Mouse (Mus musculus): Measurements from ENCODE around the gene Itga9. TPM values are rescaled to one million over a fixed set of nuclear protein-coding genes. Genes with fewer than 3 reads are reported as not detected.

Itga9 gene
- polyA plus RNA-seq, 1 experiment from 2014 or later, result 0.74 TPM

GRCm38 (mm10) chr9:118793151-118793785 is 186.8 kb downstream of the Itga9 start:
- 81% methylated on average over 16 of the region's 21 CpGs for WGBS
- no peak for ATAC-seq
- Histone ChIP-seq H3K9ac (ENCODE audit: low read depth, low read length) (no peak overlapping the region), H3K4me2 (ENCODE audit: low read length) (no peak overlapping the region), H3K27me3 (replicated peaks; ENCODE audit: control insufficient read depth, insufficient read depth, low read length) (no peaks in the 10 kb centered on the region), H3K36me3 (ENCODE audit: control insufficient read depth, insufficient read depth, low read length) (no peaks in the 10 kb centered on the region), H3K4me1 (ENCODE audit: control insufficient read depth, insufficient read depth, low read depth, low read length) (peaks cover 6% of the 10 kb centered on the region), H3K9me3 (ENCODE audit: control insufficient read depth, low read length) (no peaks in the 10 kb centered on the region), H3K27ac (ENCODE audit: low read depth, low read length) (no peak overlapping the region), H3K4me3 (ENCODE audit: low read length) (no peak overlapping the region)

GRCm38 (mm10) chr9:118794668-118795067 is 188.2 kb downstream of the Itga9 start:
- H3K9me3 ChIP-seq (ENCODE audit: control insufficient read depth, low read length), result no peaks in the 10 kb centered on the region
- no peaks in the 10 kb centered on the region for H3K36me3 ChIP-seq (ENCODE audit: control insufficient read depth, insufficient read depth, low read length)
- H3K9ac ChIP-seq (ENCODE audit: low read depth, low read length), result no peak overlapping the region
- no peak overlapping the region for H3K4me2 ChIP-seq (ENCODE audit: low read length)
- ATAC-seq, result no peak
- no peak overlapping the region for H3K27ac ChIP-seq (ENCODE audit: low read depth, low read length)
- no peak overlapping the region for H3K4me3 ChIP-seq (ENCODE audit: low read length)
- no peaks in the 10 kb centered on the region for H3K27me3 ChIP-seq (replicated peaks; ENCODE audit: control insufficient read depth, insufficient read depth, low read length)
- peaks cover 7% of the 10 kb centered on the region for H3K4me1 ChIP-seq (ENCODE audit: control insufficient read depth, insufficient read depth, low read depth, low read length)
- 68% methylated on average over 2 of the region's 2 CpGs for WGBS

DNA sequence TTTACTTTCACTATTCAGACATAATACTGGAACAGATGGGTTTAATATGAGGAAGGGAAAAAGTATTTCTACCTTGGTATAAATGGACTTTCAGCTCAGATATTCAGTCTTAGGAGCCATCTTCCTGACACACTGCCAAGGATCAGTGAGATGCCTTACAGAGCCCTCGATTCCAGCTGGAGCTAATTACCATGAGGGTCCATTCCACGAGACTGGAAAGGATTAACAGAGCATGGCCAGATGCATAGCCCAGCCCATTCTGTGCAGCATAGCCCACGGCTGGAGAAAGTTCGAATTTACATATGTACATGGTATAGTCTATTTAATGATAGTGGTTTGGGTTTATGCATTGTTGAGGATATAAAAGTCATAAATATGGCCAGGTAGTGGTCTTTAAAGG is 188.8 kb downstream of the Itga9 start:
- WGBS, result 42% methylated on average over 4 of the region's 4 CpGs
- Histone ChIP-seq H3K4me3 (ENCODE audit: low read length) (no peak overlapping the region), H3K9me3 (ENCODE audit: control insufficient read depth, low read length) (no peaks in the 10 kb centered on the region), H3K4me1 (ENCODE audit: control insufficient read depth, insufficient read depth, low read depth, low read length) (peaks cover 7% of the 10 kb centered on the region), H3K27ac (ENCODE audit: low read depth, low read length) (no peak overlapping the region), H3K9ac (ENCODE audit: low read depth, low read length) (no peak overlapping the region), H3K4me2 (ENCODE audit: low read length) (no peak overlapping the region), H3K36me3 (ENCODE audit: control insufficient read depth, insufficient read depth, low read length) (no peaks in the 10 kb centered on the region), H3K27me3 (replicated peaks; ENCODE audit: control insufficient read depth, insufficient read depth, low read length) (no peaks in the 10 kb centered on the region)
- ATAC-seq, result no peak

DNA sequence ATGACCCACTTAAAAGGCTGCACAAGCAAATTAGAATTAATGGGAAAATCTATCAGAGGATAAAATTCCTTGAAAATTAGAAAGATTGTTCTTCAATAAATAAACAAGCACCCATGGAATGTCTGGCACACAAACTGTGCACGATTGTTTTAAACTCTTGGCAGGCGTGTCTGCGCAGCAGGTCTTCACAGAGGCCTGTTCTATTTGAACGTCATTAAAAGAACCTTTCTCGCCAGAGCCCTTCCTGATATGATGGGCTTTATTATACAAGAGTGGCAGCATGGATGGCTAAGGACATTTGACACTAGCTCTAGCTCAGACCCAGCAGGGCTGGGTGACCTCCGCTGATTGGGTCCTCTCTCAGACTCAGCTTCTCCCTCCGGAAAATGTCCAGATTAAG is 192.6 kb downstream of the Itga9 start:
- Histone ChIP-seq H3K4me1 (ENCODE audit: control insufficient read depth, insufficient read depth, low read depth, low read length) (peaks cover 2% of the 10 kb centered on the region; the same call in 1 of the 2 replicates), H3K9ac (ENCODE audit: low read depth, low read length) (no peak overlapping the region; the same call in 1 of the 2 replicates), H3K27ac (ENCODE audit: low read depth, low read length) (no peak overlapping the region), H3K4me2 (ENCODE audit: low read length) (no peak overlapping the region), H3K27me3 (replicated peaks; ENCODE audit: control insufficient read depth, insufficient read depth, low read length) (no peaks in the 10 kb centered on the region), H3K36me3 (ENCODE audit: control insufficient read depth, insufficient read depth, low read length) (no peaks in the 10 kb centered on the region), H3K4me3 (ENCODE audit: low read length) (no peak overlapping the region), H3K9me3 (ENCODE audit: control insufficient read depth, low read length) (no peaks in the 10 kb centered on the region)
- WGBS, result 51% methylated on average over 7 of the region's 7 CpGs
- ATAC-seq, result no peak

- ATAC-seq, result no peak
- WGBS, result 37% methylated on average over 15 of the region's 15 CpGs
- Histone ChIP-seq H3K9ac (ENCODE audit: low read depth, low read length) (no peak overlapping the region), H3K9me3 (ENCODE audit: control insufficient read depth, low read length) (no peaks in the 10 kb centered on the region), H3K4me3 (ENCODE audit: low read length) (no peak overlapping the region), H3K27ac (ENCODE audit: low read depth, low read length) (no peak overlapping the region), H3K27me3 (replicated peaks; ENCODE audit: control insufficient read depth, insufficient read depth, low read length) (no peaks in the 10 kb centered on the region), H3K36me3 (ENCODE audit: control insufficient read depth, insufficient read depth, low read length) (no peaks in the 10 kb centered on the region), H3K4me2 (ENCODE audit: low read length) (no peak overlapping the region), H3K4me1 (ENCODE audit: control insufficient read depth, insufficient read depth, low read depth, low read length) (peaks cover 2% of the 10 kb centered on the region; the same call in 1 of the 2 replicates)
These were observed 194.9 kb downstream of the Itga9 start for GRCm38 (mm10) chr9:118801176-118801909.

- Histone ChIP-seq H3K4me3 (ENCODE audit: low read length) (no peak overlapping the region), H3K27me3 (replicated peaks; ENCODE audit: control insufficient read depth, insufficient read depth, low read length) (no peaks in the 10 kb centered on the region), H3K4me2 (ENCODE audit: low read length) (no peak overlapping the region), H3K27ac (ENCODE audit: low read depth, low read length) (no peak overlapping the region), H3K4me1 (ENCODE audit: control insufficient read depth, insufficient read depth, low read depth, low read length) (peaks cover 2% of the 10 kb centered on the region; the same call in 1 of the 2 replicates), H3K9me3 (ENCODE audit: control insufficient read depth, low read length) (no peaks in the 10 kb centered on the region), H3K36me3 (ENCODE audit: control insufficient read depth, insufficient read depth, low read length) (no peaks in the 10 kb centered on the region), H3K9ac (ENCODE audit: low read depth, low read length) (no peak overlapping the region)
- WGBS, result 64% methylated on average over 8 of the region's 8 CpGs
- ATAC-seq, result no peak
These were observed 195.4 kb downstream of the Itga9 start for GRCm38 (mm10) chr9:118801910-118802287.

DNA sequence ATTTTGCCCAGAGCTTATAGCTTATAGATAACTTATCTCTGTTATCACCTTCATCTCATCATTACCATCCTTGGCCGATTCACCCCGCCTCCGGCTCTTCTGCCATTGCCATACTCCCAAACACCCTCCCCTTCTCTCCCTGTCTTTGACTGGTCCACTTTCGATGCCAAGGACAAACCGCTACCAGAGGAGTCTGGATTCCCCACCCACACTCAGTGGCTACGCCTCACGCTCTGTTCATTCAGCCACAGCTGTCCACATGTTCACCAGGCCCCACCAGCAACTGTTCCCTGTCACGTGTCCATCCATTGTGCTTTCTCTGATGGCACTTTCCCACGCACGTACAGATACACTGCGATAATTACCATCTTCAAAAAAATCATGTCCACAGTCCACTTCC is 195.9 kb downstream of the Itga9 start:
- H3K4me3 ChIP-seq (ENCODE audit: low read length), result no peak overlapping the region
- H3K4me2 ChIP-seq (ENCODE audit: low read length), result no peak overlapping the region
- H3K4me1 ChIP-seq (ENCODE audit: control insufficient read depth, insufficient read depth, low read depth, low read length), result peaks cover 2% of the 10 kb centered on the region; the same call in 1 of the 2 replicates
- WGBS, result 93% methylated on average over 11 of the region's 11 CpGs
- ATAC-seq, result no peak
- H3K36me3 ChIP-seq (ENCODE audit: control insufficient read depth, insufficient read depth, low read length), result no peaks in the 10 kb centered on the region
- H3K27me3 ChIP-seq (replicated peaks; ENCODE audit: control insufficient read depth, insufficient read depth, low read length), result no peaks in the 10 kb centered on the region
- H3K9me3 ChIP-seq (ENCODE audit: control insufficient read depth, low read length), result no peaks in the 10 kb centered on the region
- no peak overlapping the region for H3K27ac ChIP-seq (ENCODE audit: low read depth, low read length)
- H3K9ac ChIP-seq (ENCODE audit: low read depth, low read length), result no peak overlapping the region

DNA sequence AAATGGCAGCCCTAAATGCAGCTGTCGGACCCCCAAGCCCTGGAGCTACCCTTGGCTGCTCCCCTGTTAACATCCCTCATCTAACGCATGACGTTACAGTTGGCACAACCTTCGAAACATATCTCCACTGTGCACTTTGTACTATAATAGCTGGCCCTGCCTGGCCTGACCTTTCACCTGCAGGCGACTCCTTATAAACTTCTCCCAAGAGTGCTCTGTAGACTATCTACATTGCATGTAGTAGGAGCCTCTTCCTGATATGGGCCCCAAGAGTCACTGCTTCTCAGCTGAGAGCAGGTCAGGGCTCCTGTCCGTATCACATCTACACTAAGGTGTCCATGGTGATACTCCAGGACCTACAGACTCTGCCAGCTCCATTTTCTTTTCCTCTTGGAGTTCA is 199.2 kb downstream of the Itga9 start:
- Histone ChIP-seq H3K9me3 (ENCODE audit: control insufficient read depth, low read length) (no peaks in the 10 kb centered on the region), H3K9ac (ENCODE audit: low read depth, low read length) (no peak overlapping the region), H3K27ac (ENCODE audit: low read depth, low read length) (no peak overlapping the region), H3K36me3 (ENCODE audit: control insufficient read depth, insufficient read depth, low read length) (no peaks in the 10 kb centered on the region), H3K4me3 (ENCODE audit: low read length) (no peak overlapping the region), H3K27me3 (replicated peaks; ENCODE audit: control insufficient read depth, insufficient read depth, low read length) (no peaks in the 10 kb centered on the region), H3K4me1 (ENCODE audit: control insufficient read depth, insufficient read depth, low read depth, low read length) (no peaks in the 10 kb centered on the region), H3K4me2 (ENCODE audit: low read length) (no peak overlapping the region)
- 95% methylated on average over 6 of the region's 6 CpGs for WGBS
- ATAC-seq, result no peak

DNA sequence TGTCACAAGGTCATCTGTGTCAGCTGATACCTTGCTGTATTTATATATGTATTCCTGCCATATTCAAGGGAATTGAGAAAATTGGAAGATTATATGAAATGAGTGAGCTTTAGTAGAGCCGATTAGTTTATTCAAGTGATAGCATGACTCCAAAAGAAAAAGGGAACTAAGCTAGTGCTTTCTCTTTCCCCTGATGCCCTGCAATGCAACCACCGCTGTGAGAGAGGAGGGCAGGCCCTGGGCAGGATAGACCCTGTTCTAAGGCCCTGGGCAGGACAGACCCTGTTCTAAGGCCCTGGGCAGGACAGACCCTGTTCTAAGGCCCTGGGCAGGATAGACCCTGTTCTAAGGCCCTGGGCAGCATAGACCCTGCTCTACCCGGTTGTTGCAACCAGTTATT is 201.2 kb downstream of the Itga9 start:
- Histone ChIP-seq H3K4me3 (ENCODE audit: low read length) (no peak overlapping the region), H3K36me3 (ENCODE audit: control insufficient read depth, insufficient read depth, low read length) (no peaks in the 10 kb centered on the region), H3K4me2 (ENCODE audit: low read length) (no peak overlapping the region), H3K27me3 (replicated peaks; ENCODE audit: control insufficient read depth, insufficient read depth, low read length) (no peaks in the 10 kb centered on the region), H3K9ac (ENCODE audit: low read depth, low read length) (no peak overlapping the region), H3K27ac (ENCODE audit: low read depth, low read length) (no peak overlapping the region), H3K4me1 (ENCODE audit: control insufficient read depth, insufficient read depth, low read depth, low read length) (no peaks in the 10 kb centered on the region), H3K9me3 (ENCODE audit: control insufficient read depth, low read length) (no peaks in the 10 kb centered on the region)
- ATAC-seq, result no peak
- 99% methylated on average over 3 of the region's 3 CpGs for WGBS
